14 mouse cellular contexts compared by ENCODE assay signal in the genomic region with DNA sequence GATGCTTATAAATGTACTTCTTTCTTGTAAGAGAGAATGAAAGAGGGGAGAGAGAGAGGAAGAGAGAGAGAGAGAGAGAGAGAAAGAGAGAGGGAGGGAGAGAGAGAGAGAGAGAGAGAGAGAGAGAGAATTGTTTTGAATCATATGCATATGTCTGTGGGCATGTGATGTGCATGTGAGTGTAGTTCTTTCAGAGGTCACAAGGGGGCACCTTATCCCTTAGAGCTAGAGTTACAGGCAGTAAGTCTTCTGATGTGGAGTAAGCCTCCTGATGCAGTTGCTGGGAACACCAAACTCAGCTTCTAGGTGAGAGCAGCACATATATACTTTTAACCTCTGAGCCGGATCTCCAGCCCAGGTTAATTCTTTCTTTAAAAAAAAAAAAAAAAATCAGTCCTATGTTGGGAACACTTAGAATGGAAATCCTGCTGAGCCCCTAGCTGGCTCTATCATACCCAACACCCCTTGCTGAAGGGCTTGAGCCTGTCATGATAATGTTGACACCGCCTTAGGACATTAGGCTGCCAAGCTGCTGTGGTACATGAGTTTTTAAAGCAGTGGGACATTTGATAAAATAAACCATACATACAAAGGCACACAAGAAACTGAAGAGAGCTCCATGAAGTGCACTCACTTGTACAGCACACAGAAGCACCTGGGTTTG.
DNase-seq lines count a peak whose midpoint lies in the region; ATAC-seq lines count a peak whose summit lies in the region.
"Had no signal": no experiment of that assay in that cellular context is flagged by ENCODE, and none has a peak within 500 bp of the region (broad histone marks: within the 10 kb centered on the region; RNA-seq: fewer than 3 reads in every experiment).

No protein-coding gene starts in this region.

- no peaks in the 10 kb centered on the region for H3K9me3 ChIP-seq in kidney, embryonic 16.5 days (ENCODE audit: low read length)
- H3K9me3 ChIP-seq: forebrain, embryonic 12.5 days had no signal

- no peaks in the 10 kb centered on the region for H3K27me3 ChIP-seq in splenic B cell, adult 2 months (ENCODE audit: control insufficient read depth, insufficient read depth, low read length, poor library complexity, severe bottlenecking)
- H3K27me3 ChIP-seq in kidney, embryonic 16.5 days (ENCODE audit: insufficient read depth, low read length): no peaks in the 10 kb centered on the region
- H3K27me3 ChIP-seq: forebrain, embryonic 12.5 days had no signal

- no peak overlapping the region for H3K4me3 ChIP-seq in kidney, embryonic 16.5 days (ENCODE audit: low read length)
- H3K4me3 ChIP-seq: forebrain, embryonic 12.5 days had no signal

- H3K36me3 ChIP-seq in splenic B cell, adult 2 months (ENCODE audit: control insufficient read depth, insufficient read depth, low read length, poor library complexity, severe bottlenecking): no peaks in the 10 kb centered on the region
- H3K36me3 ChIP-seq in kidney, embryonic 16.5 days (ENCODE audit: insufficient read depth, low read length): no peaks in the 10 kb centered on the region
- H3K36me3 ChIP-seq: forebrain, embryonic 12.5 days had no signal

- WGBS in kidney, embryonic 16.5 days: 97% methylated on average over 2 of the region's 2 CpGs

- H3K27ac ChIP-seq in kidney, embryonic 16.5 days (ENCODE audit: low read length): no peak overlapping the region
- H3K27ac ChIP-seq: forebrain, embryonic 12.5 days had no signal

- H3K4me1 ChIP-seq in kidney, embryonic 16.5 days (ENCODE audit: insufficient read depth, low read length): no peaks in the 10 kb centered on the region
- H3K4me1 ChIP-seq: forebrain, embryonic 12.5 days had no signal

- peak; percentile 14 for DNase-seq in embryo, embryonic 10.5 days (ENCODE audit: low spot score)
- no peak for DNase-seq in embryo, embryonic 11 days
- peak; percentile 11 for DNase-seq in lung, postnatal 36 days
- DNase-seq in lung, postnatal 14 days: no peak
- DNase-seq in c-Kit-positive CD71-positive TER-119-positive erythroid progenitor cells, embryonic 14.5 days (ENCODE audit: low spot score): peak; percentile 27
- peak; percentile 8 for DNase-seq in splenic B cell, adult 2 months (ENCODE audit: low read depth, low spot score)
- DNase-seq: adrenal gland, postnatal 14 days; gastrocnemius, postnatal 36 days; heart, postnatal 36 days; kidney, adult 9 months; layer of hippocampus, postnatal 36 days had no signal

- no peak overlapping the region for H3K4me2 ChIP-seq in kidney, embryonic 16.5 days (replicated peaks; ENCODE audit: low read depth, low read length)
- H3K4me2 ChIP-seq: forebrain, embryonic 12.5 days had no signal

- ATAC-seq in cerebellum, adult (ENCODE audit: insufficient number of reproducible peaks, low FRiP score, low TSS enrichment): no peak
- ATAC-seq in kidney, embryonic 16.5 days (ENCODE audit: low FRiP score, low TSS enrichment): no peak

- H3K9ac ChIP-seq in kidney, embryonic 16.5 days (replicated peaks; ENCODE audit: low read length): no peak overlapping the region
- H3K9ac ChIP-seq: forebrain, embryonic 12.5 days had no signal

Comparison
In these comparisons a context has a peak if more than half of its experiments do, and no peak if none do; other contexts are left out.
1. DNase-seq: peak in embryo, embryonic 10.5 days (single experiment), lung, postnatal 36 days (single experiment), c-Kit-positive CD71-positive TER-119-positive erythroid progenitor cells, embryonic 14.5 days (single experiment) and splenic B cell, adult 2 months (single experiment); none in embryo, embryonic 11 days (single experiment) and lung, postnatal 14 days (single experiment).